Mouse (Mus musculus) stomach, postnatal 0 days (tissue): ENCODE data around the gene Mrpl43.

ENCODE experiments used
- CTCF ChIP-seq: IDR thresholded peaks from 2 replicates; pipeline ENCODE4 v1.5.1; 2016; ENCODE audit warnings: antibody characterized with exemption, low read depth, mild to moderate bottlenecking, moderate library complexity
- EP300 ChIP-seq: optimal IDR thresholded peaks from 2 replicates; pipeline ENCODE3; 2016; ENCODE audit warnings: antibody characterized with exemption

GRCm38 (mm10) chr19:45017216-45017771 is 11.1 kb upstream of the Mrpl43 start:
- TF ChIP-seq CTCF (peak; percentile 67), EP300 (no peak)
